Mouse (Mus musculus): ENCODE measurements at regions not wholly inside any gene's neighbourhood (a gene's known extent, or its start where the extent isn't known, plus 50 kb on each side); places are given as distances from the start of the nearest gene placed in this dataset.

DNA sequence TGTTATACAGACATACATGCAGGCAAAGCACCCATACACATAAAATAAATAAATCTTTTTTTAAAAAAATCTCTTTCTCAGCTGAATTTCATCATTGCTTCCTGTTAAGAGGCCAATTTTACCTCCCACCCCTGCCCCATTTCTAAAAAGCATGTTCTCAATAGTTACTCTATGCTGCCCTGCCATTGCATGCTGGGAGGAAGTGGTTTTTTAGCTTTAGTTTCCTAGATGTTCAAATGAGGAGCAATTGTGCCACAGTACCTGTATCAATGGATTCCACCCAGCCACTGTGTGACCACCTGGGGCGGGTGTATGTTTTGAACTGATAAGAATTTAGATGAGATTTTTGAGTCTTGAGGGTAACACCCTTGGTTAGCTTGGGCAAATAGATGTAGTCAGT, 53.3 kb upstream of the Prkcq start:
- no peak for DNase-seq (ENCODE audit: low read depth, low spot score)

DNA sequence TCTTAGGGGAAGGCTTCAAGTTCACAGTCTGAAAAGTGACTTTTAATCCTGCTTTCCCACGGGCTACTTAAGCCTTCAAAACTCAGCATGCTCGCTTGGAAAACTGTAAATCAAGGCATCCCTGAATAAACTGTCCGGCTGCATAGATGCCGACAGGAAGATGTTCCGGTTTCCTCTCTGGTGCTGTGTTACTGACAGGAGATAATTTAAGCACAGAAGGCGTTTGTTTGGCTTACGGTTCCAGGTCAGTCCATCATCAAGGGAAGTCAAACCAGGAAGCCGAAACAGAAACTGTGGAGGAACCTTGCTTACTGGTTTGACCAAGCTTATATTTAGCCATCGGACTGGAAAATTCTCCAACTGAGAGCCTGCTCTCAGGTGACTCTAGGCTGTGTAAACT, 52.6 kb upstream of the Prkcq start:
- DNase-seq (ENCODE audit: low read depth, low spot score) = no peak
